Mouse (Mus musculus): Measurements from ENCODE around the gene Egln1. TPM values are rescaled to one million over a fixed set of nuclear protein-coding genes. Genes with fewer than 3 reads are reported as not detected.

Egln1 gene
- polyA plus RNA-seq (2017; shearing (Covaris generic)): 4.4 TPM

DNA sequence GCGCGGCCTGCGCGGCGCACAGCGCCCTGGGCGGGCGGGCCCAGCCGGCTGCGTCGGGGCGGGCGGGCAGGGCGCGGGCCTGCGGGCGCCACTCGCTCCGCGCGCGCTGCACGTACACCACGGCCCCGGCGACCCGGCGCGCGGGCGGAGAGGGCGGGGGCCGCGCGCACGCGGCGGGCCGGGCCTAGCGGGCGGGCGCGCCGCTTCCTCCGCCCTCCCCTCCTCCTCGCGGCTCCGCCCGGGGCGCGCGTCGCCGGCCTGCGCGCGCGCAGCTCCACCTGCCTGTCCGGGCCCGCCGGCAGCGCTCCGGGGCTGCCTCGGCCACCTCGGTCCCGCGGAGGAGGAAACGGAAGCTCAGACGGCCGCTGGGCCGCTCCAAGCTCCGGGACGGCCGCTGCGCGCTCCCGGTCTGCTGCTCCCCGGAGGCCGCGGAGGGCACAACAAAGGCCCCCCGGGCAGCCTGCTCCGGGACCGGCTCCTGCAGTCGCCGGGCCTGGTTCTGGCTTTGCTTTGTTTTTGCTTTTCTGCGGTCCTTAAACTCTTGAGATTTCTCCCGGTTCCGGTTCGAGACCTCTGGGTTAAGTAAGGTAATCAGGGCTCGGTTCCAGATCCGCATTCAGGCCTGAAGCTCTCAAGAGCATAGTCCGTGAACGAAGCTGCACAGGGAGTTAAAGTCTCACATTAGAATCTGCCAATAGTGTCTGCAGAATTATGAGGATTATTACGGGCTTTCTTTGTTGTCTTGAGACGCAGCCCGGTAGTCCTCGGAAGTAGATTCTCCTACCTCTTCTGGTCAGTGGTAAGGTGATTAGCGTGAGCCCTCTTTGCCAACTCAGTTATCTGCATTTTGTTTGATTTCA is at the start of gene Egln1:
Egln1 (minus strand) TSS at position 116 of the 860 bp plus-strand sequence.

DNA sequence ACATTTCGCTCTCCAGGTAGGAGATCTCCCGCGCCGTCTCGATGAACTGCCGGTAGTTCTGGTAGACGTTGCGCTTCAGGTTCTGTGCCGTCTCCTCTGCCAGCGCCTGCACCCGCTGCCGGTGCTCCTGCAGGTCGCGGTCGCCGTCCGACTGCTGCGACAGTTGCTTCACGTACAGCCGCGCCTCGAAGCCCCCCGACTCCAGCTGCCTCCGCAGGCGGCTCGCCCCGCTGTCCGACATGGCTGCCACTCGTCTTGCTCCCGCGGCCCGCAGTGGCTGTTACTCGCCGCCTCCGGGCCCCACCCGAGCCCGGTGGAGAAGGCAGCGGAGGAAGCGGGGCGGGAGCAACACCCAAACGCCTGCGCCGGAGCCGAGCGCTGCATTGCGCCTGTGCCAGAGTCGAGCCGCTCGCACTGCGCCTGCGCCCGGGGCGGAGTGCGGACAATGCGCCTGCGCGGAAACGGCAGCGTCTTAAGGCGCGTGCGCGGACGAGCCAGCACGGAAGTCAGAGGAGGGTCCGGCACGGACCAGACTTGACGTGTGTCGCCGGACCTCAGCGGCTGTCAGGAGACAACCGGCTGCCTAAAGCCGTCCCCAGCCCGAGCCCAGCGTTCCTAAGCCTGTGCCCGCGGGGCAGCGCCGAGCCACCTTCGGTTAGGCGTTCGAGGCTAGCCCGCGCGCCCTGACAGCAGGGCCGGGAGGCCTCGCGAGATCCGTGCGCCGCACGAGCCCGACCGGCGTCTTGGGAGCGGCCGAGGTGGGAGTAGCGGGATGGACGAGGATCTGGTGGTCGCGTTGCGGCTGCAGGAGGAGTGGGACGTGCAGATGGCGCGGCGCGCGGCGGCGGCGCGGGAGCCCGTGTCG is 51.5 kb downstream of the Egln1 start, which contains the start of the genes Exoc8 and Sprtn:
Exoc8 (minus strand) TSS at position 320 of the 865 bp plus-strand sequence.
Sprtn (plus strand) TSS at position 501 of the 865 bp plus-strand sequence.

DNA sequence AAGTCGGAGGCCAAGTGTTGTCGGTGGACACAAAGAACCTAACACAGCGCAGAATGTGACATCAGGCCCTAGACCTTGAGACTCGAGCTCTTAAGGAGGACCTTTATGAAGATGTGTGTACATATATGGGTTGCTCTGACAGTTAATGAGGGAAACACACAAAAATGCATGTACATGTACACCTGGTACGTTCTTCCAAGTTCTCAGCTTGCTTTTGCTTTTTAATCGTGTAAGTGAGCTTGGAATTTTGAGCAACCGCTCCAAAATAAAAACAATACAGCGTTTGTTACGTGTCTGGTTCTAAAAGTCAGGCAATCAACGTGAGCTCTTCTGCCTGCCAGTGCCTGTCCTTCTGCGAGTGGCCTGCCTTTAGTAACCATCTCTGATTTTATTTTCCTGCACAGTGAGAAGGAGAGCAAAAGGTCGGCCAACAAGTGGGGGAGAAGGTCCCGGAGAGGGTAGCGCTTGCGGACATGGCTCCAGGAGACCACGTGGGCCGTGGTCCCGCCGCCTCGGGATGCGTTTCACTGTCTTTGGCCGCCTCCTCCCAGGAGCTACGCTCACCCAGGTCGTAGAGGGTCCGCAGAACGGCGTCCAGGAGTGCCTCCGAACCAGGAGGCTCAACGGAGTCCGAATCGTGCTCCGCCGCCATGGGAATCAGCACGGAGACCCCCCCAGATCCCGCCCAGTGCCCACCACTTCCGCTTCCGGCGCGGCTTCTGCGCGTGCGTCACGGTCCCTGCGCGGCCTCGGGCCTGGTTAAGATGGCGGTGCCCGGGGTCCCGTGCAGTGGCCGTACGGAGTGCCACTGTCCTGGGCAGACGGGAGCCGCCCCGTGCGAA is 86.6 kb downstream of the Egln1 start, which contains the start of the genes Gnpat and 2810004N23Rik:
Gnpat (plus strand) TSS at position 713 of the 842 bp plus-strand sequence.
2810004N23Rik (minus strand) TSS at position 800 of the 842 bp plus-strand sequence.

Other genes with a start within 250 kb of the Egln1 start
- gene Ttc13, start 227.3 kb downstream of the Egln1 start, polyA plus RNA-seq (2017; shearing (Covaris generic)): 32.4 TPM
- gene Arv1, start 227.2 kb downstream of the Egln1 start, polyA plus RNA-seq (2017; shearing (Covaris generic)): 21.2 TPM
- gene Fam89a, start 197.5 kb downstream of the Egln1 start, polyA plus RNA-seq (2017; shearing (Covaris generic)): 1.8 TPM
- not detected for gene Trim67, start 156.2 kb downstream of the Egln1 start, polyA plus RNA-seq (2017; shearing (Covaris generic))
- 112 TPM for gene Gnpat, start 86.3 kb downstream of the Egln1 start, polyA plus RNA-seq (2017; shearing (Covaris generic))
- gene 2810004N23Rik, start 86.2 kb downstream of the Egln1 start, polyA plus RNA-seq (2017; shearing (Covaris generic)): 34.8 TPM
- gene Exoc8, start 51.6 kb downstream of the Egln1 start, polyA plus RNA-seq (2017; shearing (Covaris generic)): 2.3 TPM
- 3.1 TPM for gene Sprtn, start 51.4 kb downstream of the Egln1 start, polyA plus RNA-seq (2017; shearing (Covaris generic))
- gene Tsnax, start 63.7 kb upstream of the Egln1 start, polyA plus RNA-seq (2017; shearing (Covaris generic)): 52.3 TPM
- gene Disc1, start 104.9 kb upstream of the Egln1 start, polyA plus RNA-seq (2017; shearing (Covaris generic)): 0.15 TPM

Data from activated CD4-positive, CD25-positive, alpha-beta regulatory T cell, adult 9 weeks (primary cell).